ENCODE assay signal across 9 mouse cellular contexts in the genomic region with DNA sequence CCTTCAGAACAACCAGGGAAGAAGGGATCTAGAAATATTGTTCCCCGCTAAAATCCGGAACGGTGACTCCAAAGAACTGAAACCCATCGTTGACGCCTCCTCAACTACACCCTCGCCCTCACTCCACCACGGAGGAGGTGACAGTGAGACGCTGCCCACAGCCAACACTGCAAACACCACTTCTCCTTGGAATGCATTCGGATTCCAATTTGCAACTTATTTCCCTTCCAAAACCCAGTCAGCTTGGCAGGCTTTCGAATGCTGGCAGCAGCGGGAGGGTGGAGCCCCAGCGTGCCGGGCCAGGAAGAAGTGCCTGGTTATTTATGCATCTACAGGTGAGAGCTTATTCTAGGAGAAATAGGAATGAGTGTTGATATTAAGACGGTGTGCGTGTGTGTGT.
DNase-seq lines count a peak whose midpoint lies in the region; ATAC-seq and TF ChIP-seq lines count a peak whose summit lies in the region.
"Had no signal": no experiment of that assay in that cellular context is flagged by ENCODE, and none has a peak within 500 bp of the region (broad histone marks: within the 10 kb centered on the region; RNA-seq: fewer than 3 reads in every experiment).

No protein-coding gene starts in this region.

- no peak overlapping the region for H3K9ac ChIP-seq in intestine, postnatal 0 days (ENCODE audit: low read depth, low read length)
- H3K9ac ChIP-seq: embryonic facial prominence, embryonic 12.5 days had no signal

- 81% methylated on average over 15 of the region's 15 CpGs for WGBS in intestine, postnatal 0 days

- ATAC-seq in intestine, postnatal 0 days = no peak

- H3K27me3 ChIP-seq in intestine, postnatal 0 days (replicated peaks; ENCODE audit: control insufficient read depth, insufficient read depth, low read length) = no peaks in the 10 kb centered on the region
- H3K27me3 ChIP-seq: embryonic facial prominence, embryonic 12.5 days had no signal

- no peak overlapping the region for H3K4me3 ChIP-seq in intestine, postnatal 0 days (ENCODE audit: low read depth, low read length)
- H3K4me3 ChIP-seq: embryonic facial prominence, embryonic 12.5 days had no signal

- no peak for TF ChIP-seq CTCF in intestine, postnatal 0 days (IDR thresholded peaks at IDR 0.05; ENCODE audit: low read depth)

- no peaks in the 10 kb centered on the region for H3K36me3 ChIP-seq in intestine, postnatal 0 days (ENCODE audit: control insufficient read depth, insufficient read depth)
- H3K36me3 ChIP-seq: embryonic facial prominence, embryonic 12.5 days had no signal

- H3K4me1 ChIP-seq in intestine, postnatal 0 days (replicated peaks; ENCODE audit: control insufficient read depth, insufficient read depth, low read length) = no peaks in the 10 kb centered on the region
- H3K4me1 ChIP-seq: embryonic facial prominence, embryonic 12.5 days had no signal

- H3K4me2 ChIP-seq in intestine, postnatal 0 days (replicated peaks; ENCODE audit: low read depth) = no peak overlapping the region
- H3K4me2 ChIP-seq: embryonic facial prominence, embryonic 12.5 days had no signal

- DNase-seq in heart, postnatal 4 days = peak; percentile 29
- no peak for DNase-seq in heart, adult 8-10 months (ENCODE audit: low spot score)
- peak; percentile 56 to 72 for DNase-seq in cerebellum, postnatal 10 days
- DNase-seq in left cerebral cortex, adult 18-20 months (ENCODE audit: low spot score in 2 of 2) = peak; percentile 69 to 73
- peak; percentile 80 to 84 for DNase-seq in right cerebral cortex, postnatal 10 days (ENCODE audit: low spot score in 2 of 2)
- no peak for DNase-seq in spleen, postnatal 10 days (ENCODE audit: low spot score in 2 of 2)
- DNase-seq in gastrocnemius, adult 18-20 months (ENCODE audit: low spot score) = no peak

- no peaks in the 10 kb centered on the region for H3K9me3 ChIP-seq in intestine, postnatal 0 days (ENCODE audit: control insufficient read depth)
- H3K9me3 ChIP-seq: embryonic facial prominence, embryonic 12.5 days had no signal

- no peak overlapping the region for H3K27ac ChIP-seq in intestine, postnatal 0 days (ENCODE audit: low read depth, low read length)
- H3K27ac ChIP-seq: embryonic facial prominence, embryonic 12.5 days had no signal

Comparison
In these comparisons a context has a peak if more than half of its experiments do, and no peak if none do; other contexts are left out.
1. DNase-seq: peak in heart, postnatal 4 days (single experiment), cerebellum, postnatal 10 days (2 of 2), left cerebral cortex, adult 18-20 months (2 of 2) and right cerebral cortex, postnatal 10 days (2 of 2); none in heart, adult 8-10 months (single experiment), spleen, postnatal 10 days (0 of 2) and gastrocnemius, adult 18-20 months (single experiment).